Mouse (Mus musculus): ENCODE data around the gene Itpr3.

DNA sequence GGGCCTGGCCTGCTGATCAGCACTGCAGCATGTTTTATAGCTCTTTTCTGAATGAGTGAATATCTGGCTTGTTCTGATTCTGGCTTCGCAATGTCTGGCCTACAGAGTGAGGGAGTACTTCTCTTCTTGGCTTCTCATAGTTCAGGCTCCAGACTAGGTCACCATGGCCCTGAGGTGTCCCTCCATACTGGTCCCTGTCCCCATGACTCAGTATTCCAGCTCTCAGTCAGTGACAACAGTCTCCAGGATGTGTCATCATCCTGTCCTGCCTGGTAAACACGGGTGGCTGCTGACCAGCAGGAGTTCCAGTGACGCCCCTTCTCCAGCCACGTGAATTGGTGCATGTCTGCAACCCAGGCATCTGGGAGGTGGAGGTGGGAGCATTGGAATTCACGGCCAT is 114.0 kb downstream of the Itpr3 start:
- TF ChIP-seq POLR2A (IDR thresholded peaks at IDR 0.05; ENCODE audit: borderline replicate concordance, control insufficient read depth, low read depth, low read length) = no peak
- no peak for TF ChIP-seq CTCF (IDR thresholded peaks at IDR 0.05; ENCODE audit: control insufficient read depth, insufficient read depth, low read length)

All from bone marrow, adult 2 months (tissue).